ENCODE assay signal across 8 mouse cellular contexts in genomic region chr4:120569025-120569424, GRCm38 (mm10). TPM values are rescaled to one million over a fixed set of nuclear protein-coding genes. Genes with fewer than 3 reads are reported as not detected.
DNase-seq lines count a peak whose midpoint lies in the region; ATAC-seq and TF ChIP-seq lines count a peak whose summit lies in the region.

No protein-coding gene starts in this region.

- intact Hi-C loops in heart, postnatal 25 days (cut with DNase I): loop anchor here (10.0 kb wide), 1 partner anchor 284 kb away; the partner anchor contains the start of gene Foxo6

- H3K4me1 ChIP-seq in cortical plate, adult 2 months (ENCODE audit: control insufficient read depth, insufficient read depth, low read length): peaks cover 3% of the 10 kb centered on the region; the same call in 1 of the 2 replicates
- H3K4me1 ChIP-seq in hindbrain, embryonic 10.5 days (replicated peaks): peaks cover 27% of the 10 kb centered on the region
- peaks cover 32% of the 10 kb centered on the region for H3K4me1 ChIP-seq in limb, embryonic 15.5 days

- TF ChIP-seq POLR2A in cortical plate, adult 2 months (IDR thresholded peaks at IDR 0.05; ENCODE audit: extremely low read depth, insufficient read depth, low read length): no peak

- no peaks in the 10 kb centered on the region for H3K27me3 ChIP-seq in hindbrain, embryonic 10.5 days (ENCODE audit: insufficient read depth, poor library complexity, severe bottlenecking)
- no peaks in the 10 kb centered on the region for H3K27me3 ChIP-seq in limb, embryonic 15.5 days
- H3K27me3 ChIP-seq in splenic B cell, adult 2 months (ENCODE audit: control insufficient read depth, insufficient read depth, low read length, poor library complexity, severe bottlenecking): no peaks in the 10 kb centered on the region

- peaks cover 37% of the 10 kb centered on the region for H3K36me3 ChIP-seq in hindbrain, embryonic 10.5 days
- H3K36me3 ChIP-seq in limb, embryonic 15.5 days: peaks cover 8% of the 10 kb centered on the region
- H3K36me3 ChIP-seq in splenic B cell, adult 2 months (ENCODE audit: control insufficient read depth, insufficient read depth, low read length, poor library complexity, severe bottlenecking): no peaks in the 10 kb centered on the region; the same call in 1 of the 2 replicates

- no peaks in the 10 kb centered on the region for H3K9me3 ChIP-seq in hindbrain, embryonic 10.5 days
- H3K9me3 ChIP-seq in limb, embryonic 15.5 days: no peaks in the 10 kb centered on the region

- H3K9ac ChIP-seq in limb, embryonic 15.5 days: peak overlapping the region; percentile 79; the same call in 1 of the 2 replicates

- DNase-seq in heart, adult 8-10 months (ENCODE audit: low spot score): peak; percentile 19
- DNase-seq in heart, postnatal 25 days (ENCODE audit: low spot score): no peak
- no peak for DNase-seq in hindbrain, embryonic 10.5 days (ENCODE audit: low spot score)
- DNase-seq in splenic B cell, adult 2 months (ENCODE audit: low read depth, low spot score): peak; percentile 2
- DNase-seq in embryo, embryonic 9.5 days (ENCODE audit: extremely low spot score): no peak
- DNase-seq in urinary bladder, postnatal 36 days (ENCODE audit: low spot score in 2 of 2): no peak

- no peak for ATAC-seq in limb, embryonic 15.5 days (ENCODE audit: insufficient number of reproducible peaks, low FRiP score, low TSS enrichment, low read depth)

- no peak for TF ChIP-seq CTCF in cortical plate, adult 2 months (IDR thresholded peaks at IDR 0.05; ENCODE audit: extremely low read depth, insufficient read depth, low read length)

- peak overlapping the region; percentile 71 for H3K4me2 ChIP-seq in limb, embryonic 15.5 days

- no peak overlapping the region for H3K27ac ChIP-seq in cortical plate, adult 2 months (ENCODE audit: insufficient read depth, low read length)
- peak overlapping the region; percentile 99 for H3K27ac ChIP-seq in hindbrain, embryonic 10.5 days
- peak overlapping the region; percentile 97; the same call in 1 of the 2 replicates for H3K27ac ChIP-seq in limb, embryonic 15.5 days

- WGBS in hindbrain, embryonic 10.5 days: 10% methylated on average over 4 of the region's 4 CpGs
- 4% methylated on average over 4 of the region's 4 CpGs for WGBS in limb, embryonic 15.5 days

- H3K4me3 ChIP-seq in cortical plate, adult 2 months (ENCODE audit: insufficient read depth, low read length): peak overlapping the region; percentile 82
- H3K4me3 ChIP-seq in hindbrain, embryonic 10.5 days: peak overlapping the region; percentile 83
- H3K4me3 ChIP-seq in limb, embryonic 15.5 days: peak overlapping the region; percentile 93

RNA-seq across cellular contexts. Expression of gene Ctps, which starts 1.1 kb away (rescaled TPM):
- 10 to 100 TPM; 27.7 to 31.2 (median 28.0) TPM for total RNA-seq in heart, adult 8-10 months (2022)
- 10 to 100 TPM; 34.0 to 34.2 TPM for total RNA-seq in heart, postnatal 25 days (2021)
- 31.2 and 33.8 TPM in 2 replicates for polyA plus RNA-seq in cortical plate, adult 2 months (2012; rRNA removed)
- polyA plus RNA-seq in hindbrain, embryonic 10.5 days (2016; fragmentation: Nextera tagmentation; extraction: Ambion mirVana): 117 and 134 TPM in 2 replicates
- 67.6 and 68.6 TPM in 2 replicates for polyA plus RNA-seq in limb, embryonic 15.5 days (2015; fragmentation: Nextera tagmentation; extraction: Ambion mirVana)

RNA-seq across cellular contexts. Expression of gene Gm8439, which starts 19.5 kb away (rescaled TPM):
- total RNA-seq in heart, adult 8-10 months (2022): not detected
- not detected for total RNA-seq in heart, postnatal 25 days (2021)
- polyA plus RNA-seq in cortical plate, adult 2 months (2012; rRNA removed): not detected in 2 replicates
- not detected in 2 replicates for polyA plus RNA-seq in hindbrain, embryonic 10.5 days (2016; fragmentation: Nextera tagmentation; extraction: Ambion mirVana)
- not detected in 2 replicates for polyA plus RNA-seq in limb, embryonic 15.5 days (2015; fragmentation: Nextera tagmentation; extraction: Ambion mirVana)

RNA-seq across cellular contexts. Expression of gene Slfnl1, which starts 37.0 kb away (rescaled TPM):
- total RNA-seq in heart, adult 8-10 months (2022): under 1 TPM in 3 of 4 experiments, not detected in 1; 0.14 to 0.35 (median 0.16) TPM
- total RNA-seq in heart, postnatal 25 days (2021): not detected
- 0.06 and 0.10 TPM in 2 replicates for polyA plus RNA-seq in cortical plate, adult 2 months (2012; rRNA removed)
- 0.09 TPM in 1 of 2 replicates, not detected in the other for polyA plus RNA-seq in hindbrain, embryonic 10.5 days (2016; fragmentation: Nextera tagmentation; extraction: Ambion mirVana)
- polyA plus RNA-seq in limb, embryonic 15.5 days (2015; fragmentation: Nextera tagmentation; extraction: Ambion mirVana): not detected in 2 replicates

Comparison
In these comparisons a context has a peak if more than half of its experiments do, and no peak if none do; other contexts are left out.
1. DNase-seq: peak in heart, adult 8-10 months (single experiment) and splenic B cell, adult 2 months (single experiment); none in heart, postnatal 25 days (single experiment), hindbrain, embryonic 10.5 days (single experiment), embryo, embryonic 9.5 days (single experiment) and urinary bladder, postnatal 36 days (0 of 2).
2. Peak in every context shown above with its lines, with median percentiles within 50 percentile points of each other: H3K4me3 ChIP-seq.